Mouse (Mus musculus): ENCODE data around the gene Samd4.

Gene Samd4

DNA sequence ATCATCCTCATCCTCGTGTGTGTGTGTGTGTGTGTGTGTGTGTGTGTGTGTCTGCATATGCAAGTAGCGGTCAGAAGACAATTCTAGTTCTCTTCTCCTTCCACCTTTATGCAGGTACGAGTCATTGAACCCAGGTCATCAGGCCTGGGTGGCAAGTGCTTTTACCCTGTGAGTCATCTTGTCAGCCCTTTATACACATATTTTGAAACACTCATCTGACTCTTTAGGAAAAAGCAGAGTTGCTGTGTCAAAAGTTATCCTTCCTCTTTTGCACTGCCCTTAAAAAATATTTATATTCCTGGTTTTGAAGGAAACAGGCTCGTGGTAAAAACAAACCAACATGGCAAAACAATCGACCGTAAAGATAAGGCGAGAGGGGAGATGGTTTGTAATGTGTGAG is 29.8 kb downstream of the Samd4 start:
- DNase-seq = no peak

DNA sequence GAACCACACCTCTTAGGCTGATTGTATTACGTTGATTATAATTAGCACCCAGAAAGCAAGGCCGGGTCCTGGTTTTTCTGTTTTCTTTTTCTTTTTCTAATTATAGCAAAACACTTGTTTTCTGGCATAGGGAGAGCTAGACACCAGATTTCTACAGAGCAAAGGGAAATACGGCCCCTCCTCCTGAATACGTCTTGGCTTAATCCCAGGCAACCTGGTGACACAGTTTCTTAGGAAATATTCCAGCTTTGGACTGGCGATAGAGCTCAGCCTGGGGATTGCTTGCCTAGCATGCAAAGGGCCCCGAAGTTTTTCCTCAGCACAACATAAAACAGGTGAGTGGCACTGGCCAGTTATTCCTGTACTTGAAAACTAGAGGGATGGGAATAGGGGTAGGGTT is 31.7 kb downstream of the Samd4 start:
- no peak for DNase-seq

DNA sequence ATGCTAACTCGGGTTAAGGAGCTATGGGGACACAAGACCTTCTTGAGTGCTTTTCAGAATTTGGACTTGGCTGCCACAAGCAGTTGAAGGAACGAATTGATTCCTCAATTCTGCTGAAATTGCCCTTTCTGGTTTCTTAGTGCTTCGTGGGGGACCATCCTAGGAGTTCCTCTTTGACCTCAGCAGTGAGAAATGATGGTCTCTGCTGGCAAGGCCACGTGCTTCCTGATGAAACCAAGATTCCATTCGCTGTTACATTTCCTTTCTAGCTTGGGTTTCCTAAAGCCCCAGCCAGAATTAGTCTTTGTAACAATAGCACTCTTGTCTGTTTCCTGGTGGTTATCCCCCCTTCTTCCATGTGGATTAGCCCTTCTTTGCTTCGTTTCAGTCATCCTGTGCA is 32.9 kb downstream of the Samd4 start:
- peak; percentile 20 for DNase-seq

DNA sequence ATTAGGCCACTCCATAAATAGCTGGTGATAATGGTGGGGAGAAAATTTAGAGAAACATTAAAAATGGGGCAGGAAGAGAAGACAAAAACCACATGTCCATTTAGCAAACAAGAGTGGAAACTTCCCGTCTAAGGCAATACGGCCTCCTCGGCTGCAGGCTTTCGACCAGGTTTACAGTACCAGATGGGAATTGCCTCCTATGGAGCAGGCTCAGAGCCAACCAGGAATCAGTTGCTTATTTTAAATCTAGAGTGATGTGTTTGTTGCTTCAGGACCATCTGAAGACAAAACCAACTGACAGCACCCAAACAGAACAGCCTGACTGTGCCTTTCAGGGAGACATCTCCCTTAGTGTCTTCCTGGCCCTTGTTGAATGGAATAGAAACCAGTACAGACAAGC is 33.9 kb downstream of the Samd4 start:
- no peak for DNase-seq

DNA sequence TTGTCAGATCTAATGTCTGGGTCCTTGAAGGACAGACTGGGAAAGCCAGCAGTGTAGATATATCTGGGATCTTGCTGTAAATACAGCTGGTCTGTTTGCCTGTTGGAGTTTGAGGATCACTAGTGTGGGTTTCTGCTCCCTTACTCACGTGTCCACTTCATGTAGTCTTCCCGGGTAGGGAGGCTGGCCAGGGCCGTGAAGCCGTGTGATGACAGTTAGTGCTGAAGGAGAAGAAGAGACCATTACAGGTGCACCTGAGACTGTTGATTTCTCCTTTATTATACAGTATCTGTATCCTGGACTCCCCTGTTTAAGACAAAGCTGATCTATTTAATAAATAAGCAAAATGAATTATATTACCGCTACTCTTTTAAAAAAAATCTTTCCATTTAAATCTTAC is 34.5 kb downstream of the Samd4 start:
- no peak for DNase-seq

DNA sequence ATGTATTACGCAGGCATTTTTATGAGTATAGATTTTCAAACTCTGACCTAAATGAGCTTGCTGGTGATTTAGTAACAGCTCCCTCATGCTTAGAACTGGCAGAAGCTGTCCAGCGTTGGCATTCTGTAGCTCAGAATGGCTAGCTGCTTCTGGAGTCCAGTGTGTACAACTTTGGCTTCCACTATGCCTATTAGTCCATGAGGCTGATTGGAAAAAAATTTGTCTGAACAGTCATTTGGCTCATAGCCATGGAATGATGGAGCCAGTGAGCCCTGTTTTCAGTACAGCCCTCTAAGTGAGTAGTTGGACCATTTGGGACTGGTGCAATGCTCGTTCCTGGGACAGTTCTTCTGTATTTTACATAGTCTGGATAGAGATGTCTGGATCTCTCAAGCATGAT is 34.9 kb downstream of the Samd4 start:
- no peak for DNase-seq

DNA sequence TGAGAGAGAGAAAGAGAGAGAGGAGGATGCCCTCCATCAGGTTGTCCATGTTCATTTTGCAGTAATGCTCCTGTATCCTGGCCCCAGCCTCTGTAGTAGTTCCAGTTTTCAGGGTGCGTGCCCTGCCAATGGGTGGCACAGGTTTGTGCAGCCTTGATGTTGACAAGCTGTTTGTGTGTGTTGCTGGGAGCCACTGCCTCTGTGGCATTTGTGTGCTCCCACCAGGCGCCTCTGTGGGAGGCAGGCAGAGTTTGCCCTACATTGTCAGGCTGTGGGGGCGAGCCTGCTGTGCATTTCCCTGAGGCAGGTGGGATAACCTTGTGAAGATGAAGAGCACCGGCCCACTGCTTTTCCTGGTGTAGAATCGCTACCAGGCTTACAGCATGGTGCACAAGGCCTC is 37.8 kb downstream of the Samd4 start:
- no peak for DNase-seq

DNA sequence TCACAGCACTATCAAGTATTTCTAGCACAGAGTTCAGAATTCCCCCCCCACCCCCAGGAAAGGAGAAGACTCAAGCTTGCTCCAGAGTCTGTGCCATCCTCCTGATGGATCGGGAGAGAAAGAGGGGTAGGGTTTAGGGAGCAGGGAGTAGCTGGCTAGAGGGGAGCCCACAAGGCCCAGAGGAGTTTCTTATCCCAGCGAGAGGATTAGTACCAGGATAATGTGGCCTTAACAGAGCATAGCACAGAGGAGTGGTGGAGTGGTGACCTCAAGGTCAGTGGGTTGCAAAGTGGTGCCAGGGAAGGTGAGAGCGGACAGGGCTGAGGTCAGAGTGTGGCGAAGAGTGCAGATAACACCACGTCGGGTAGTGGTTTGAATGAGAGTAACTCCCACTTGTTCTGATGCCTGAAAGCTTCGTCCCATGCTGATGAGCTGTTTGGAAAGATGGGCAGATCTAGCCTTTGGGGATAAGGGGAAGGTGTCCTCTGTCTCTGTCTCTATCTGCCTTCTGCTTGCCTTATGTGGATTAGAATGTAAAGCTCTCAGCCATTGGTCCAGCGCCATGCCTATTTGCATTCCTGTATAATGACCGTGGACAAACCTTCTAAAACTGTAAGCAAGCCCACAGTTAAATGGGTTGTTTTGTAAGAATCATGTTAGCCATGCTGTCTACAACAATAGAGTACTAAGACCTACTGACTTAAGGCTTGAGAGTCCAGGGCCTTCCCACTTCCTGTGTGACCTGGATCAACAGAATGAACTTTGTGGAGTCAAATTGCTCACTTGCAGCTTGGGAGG is 38.7 kb downstream of the Samd4 start:
- DNase-seq = no peak

DNA sequence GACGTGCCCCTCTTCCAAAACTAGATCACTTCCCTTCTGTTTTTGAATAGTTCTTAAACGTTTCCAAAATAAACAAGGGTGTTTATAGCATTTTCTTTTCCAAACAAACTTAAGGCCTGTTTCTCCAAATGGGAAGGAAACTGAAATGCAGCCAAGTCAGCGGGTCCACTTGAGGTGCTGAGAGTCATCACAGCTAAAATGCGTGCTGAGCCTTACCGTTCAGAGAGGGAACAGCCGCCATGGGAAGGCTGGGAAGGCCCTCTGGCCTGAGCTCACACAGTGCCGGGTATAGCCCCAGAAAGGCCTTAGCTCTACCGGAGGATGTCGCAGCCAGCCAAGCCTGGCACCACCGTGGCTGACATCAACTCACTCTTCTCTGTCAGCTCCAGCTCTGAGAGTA is 41.3 kb downstream of the Samd4 start:
- peak; percentile 24 for DNase-seq

DNA sequence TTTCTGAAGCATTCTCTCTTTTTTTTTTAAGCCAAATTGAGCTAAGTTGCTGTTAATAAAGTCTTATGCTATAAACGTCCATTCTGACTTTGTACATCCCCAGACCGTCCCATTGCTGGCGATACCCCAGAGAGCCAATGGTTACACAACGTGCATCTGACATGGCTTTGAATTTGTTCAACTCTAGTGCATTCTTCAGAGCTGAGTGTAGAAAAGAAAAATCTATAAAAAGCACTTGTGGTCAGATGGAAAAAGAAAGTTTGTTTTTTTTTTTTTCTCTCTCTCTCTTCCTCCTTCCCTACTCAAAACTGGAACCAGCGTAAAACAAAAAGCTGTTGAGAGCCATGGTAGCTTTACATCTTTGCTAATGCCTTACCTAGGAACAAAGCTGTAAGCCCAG is 41.8 kb downstream of the Samd4 start:
- DNase-seq = no peak

DNA sequence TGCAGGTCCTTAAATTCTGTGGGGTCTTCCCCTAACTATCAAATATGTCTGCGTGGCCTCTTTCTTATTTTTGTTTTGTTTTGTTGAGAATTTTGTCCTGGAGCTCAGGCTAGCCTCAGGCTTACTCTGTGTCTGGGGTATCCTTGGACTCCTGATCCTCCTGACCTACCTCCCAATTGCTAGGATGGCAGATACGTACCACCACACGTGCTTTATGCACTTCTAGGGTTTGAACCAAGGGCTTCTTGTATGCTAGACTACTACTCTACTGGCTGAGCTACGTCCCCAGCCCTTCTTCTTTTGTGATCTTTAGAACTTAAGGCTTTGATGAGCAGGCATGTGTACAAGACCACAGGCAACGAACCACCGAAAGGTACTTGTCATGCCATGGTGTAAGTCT is 45.9 kb downstream of the Samd4 start:
- no peak for DNase-seq

DNA sequence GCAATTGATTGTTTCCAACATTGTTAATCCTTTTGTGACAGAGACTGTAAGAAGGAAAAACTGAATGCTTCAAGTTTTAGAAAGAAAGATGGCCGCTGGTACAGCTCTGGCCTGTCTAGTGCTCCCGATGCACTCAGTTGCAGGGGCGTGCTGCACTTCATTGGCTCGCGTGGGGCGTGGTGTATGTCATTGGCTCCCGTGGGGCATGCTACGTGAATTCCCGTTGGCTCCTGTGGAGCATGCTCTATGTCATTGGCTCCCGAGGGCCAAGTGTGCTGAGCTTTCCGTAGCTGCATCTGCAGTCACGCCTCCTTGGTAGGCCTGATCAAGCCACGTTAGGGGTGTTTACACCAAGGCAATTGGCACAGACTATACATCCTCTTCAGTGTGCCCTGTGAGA is 49.5 kb downstream of the Samd4 start:
- no peak for DNase-seq

DNA sequence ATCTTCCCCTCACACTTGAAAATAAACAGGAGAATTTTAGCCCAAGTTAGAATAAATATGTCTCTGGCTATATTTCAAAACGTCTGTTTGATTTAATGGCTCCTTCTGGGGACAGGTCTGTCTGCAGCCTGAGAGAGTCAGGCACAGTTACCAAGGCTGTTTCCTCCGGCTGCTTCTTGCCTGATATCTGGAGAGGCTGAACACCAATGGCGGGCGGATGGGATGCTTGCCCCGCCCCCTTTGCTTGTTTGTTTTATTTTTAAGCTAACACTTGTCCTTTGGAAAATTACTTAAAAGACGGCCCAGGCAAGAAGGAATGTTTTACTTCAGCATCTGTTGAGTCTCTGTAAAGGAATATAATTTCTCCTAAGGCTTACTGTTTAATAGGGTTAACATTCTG is 50.1 kb downstream of the Samd4 start:
- peak; percentile 44 for DNase-seq

DNA sequence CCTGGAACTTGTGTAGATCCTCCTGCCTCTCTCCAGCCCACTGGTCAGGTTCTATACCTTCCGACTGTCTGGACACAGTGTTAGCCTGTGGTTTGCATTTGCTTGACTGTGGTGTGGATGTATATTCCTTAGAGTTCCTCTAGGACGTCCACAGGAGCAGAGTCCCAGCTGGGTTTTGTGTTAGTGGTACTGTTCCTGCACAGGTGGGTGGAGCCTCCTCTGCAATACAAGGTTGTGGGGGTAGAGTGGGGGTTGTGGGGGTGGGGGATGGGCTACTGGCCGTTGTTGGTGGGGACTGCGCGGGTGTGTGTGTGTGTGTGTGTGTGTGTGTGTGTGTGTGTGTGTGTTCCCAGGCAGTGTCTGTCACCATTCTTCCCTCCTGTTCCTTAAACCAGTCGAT is 58.4 kb downstream of the Samd4 start:
- no peak for DNase-seq

DNA sequence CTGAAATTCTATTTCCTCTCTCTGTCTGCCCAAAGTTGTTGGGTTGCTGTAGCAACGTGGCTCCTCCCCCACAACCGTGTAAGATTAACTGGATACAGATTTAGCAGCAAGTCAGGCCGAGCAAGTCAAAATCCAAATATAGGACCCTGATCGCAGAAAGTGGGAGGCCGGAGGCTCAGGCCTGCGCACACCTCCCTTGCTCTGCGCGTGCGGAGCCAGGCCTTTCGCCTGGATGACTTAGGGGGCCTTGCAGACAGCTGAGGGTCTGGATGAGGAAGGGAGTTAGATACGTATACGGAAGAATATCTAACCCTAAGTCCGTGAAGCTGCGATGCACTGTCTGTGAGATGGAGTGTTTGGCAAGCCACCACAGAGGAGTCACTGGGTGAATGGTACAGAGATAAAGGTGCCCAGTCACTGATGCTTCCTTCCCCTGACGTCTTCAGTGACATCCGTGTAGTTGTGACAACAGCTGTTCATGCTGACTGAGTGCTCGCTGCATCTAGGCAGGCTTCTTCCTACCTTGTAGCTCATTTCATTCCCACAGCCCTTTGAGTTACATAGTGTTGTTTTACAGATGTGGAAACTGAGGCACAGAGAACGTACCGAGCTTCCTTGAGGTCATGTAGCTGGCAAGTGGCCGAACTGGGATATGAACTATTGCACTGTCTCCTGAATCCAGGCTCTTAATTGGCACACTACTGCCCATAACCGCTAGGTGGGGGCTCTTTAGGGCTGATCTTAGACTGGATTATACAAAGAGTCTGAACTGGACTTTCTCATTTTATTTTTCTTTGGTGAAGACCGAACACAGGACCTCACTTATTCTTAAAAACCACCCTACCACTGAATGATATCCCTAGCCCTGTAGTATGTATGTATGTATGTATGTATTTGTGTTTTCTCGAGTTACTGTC is 59.5 kb downstream of the Samd4 start:
- no peak for DNase-seq

DNA sequence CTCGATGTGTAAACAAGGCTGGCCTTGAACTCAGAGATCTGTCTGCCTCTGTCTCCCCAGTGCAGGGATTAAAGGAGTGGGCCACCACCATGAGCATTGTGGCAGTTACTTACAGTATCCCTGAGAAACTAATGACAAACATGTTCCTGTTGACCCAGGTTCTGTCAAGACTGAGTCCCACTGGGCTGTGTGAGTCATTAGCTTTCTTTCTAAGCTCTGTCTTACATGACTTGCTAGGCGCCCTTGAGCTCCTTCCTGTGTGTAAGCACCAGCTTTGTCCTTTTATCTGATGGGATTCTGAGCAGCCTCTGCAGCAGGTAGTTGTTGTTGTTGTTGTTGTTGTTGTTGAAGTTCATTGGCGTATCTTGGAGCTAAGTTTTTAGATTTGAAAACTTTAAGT is 61.8 kb downstream of the Samd4 start:
- no peak for DNase-seq

DNA sequence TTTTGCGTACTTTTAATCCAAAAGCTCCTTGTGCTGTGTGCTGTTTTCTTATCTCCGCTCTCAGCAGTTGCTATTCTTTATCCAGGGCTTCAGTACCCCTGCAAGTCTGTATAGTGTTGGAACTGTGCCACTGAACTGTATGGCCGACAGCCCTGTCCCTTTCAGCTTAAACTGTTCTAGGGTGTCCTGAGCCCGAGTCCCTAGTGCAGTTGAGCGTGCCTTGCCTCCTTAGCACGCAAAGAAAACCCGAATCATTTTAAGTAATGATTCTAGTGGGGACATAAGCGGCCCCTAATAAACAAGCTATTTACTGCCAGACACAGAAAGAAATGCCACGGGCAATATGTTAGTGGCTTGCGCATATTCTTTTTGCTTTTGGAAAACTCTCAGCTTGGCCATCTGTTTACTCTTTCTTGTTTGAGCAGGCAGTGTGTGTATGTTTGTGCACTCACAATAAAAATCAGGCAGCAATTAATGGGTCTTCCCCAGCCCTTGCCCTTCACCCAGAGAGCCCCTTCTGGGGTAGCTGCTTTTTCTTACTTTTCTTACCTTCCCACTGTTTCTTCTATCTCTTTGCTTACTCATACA is 63.3 kb downstream of the Samd4 start:
- DNase-seq = no peak

DNA sequence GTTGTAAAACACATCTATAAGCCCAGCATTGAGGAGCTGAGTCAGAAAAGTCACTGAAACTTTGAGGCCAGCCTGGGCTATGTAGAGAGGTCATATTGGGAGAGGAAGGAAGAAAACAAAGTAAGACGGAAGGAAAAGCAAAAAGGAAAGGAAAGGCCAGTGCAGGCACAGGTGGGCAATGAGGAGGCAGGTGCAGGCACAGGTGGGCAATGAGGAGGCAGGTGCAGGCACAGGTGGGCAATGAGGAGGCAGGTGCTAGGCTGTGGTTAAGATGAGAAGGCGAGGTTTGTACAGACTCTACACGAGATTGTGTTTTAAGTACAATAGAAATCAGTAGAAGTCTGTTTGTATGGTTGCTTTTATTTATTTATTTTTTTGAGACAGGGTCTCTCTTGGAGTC is 65.0 kb downstream of the Samd4 start:
- DNase-seq = no peak

DNA sequence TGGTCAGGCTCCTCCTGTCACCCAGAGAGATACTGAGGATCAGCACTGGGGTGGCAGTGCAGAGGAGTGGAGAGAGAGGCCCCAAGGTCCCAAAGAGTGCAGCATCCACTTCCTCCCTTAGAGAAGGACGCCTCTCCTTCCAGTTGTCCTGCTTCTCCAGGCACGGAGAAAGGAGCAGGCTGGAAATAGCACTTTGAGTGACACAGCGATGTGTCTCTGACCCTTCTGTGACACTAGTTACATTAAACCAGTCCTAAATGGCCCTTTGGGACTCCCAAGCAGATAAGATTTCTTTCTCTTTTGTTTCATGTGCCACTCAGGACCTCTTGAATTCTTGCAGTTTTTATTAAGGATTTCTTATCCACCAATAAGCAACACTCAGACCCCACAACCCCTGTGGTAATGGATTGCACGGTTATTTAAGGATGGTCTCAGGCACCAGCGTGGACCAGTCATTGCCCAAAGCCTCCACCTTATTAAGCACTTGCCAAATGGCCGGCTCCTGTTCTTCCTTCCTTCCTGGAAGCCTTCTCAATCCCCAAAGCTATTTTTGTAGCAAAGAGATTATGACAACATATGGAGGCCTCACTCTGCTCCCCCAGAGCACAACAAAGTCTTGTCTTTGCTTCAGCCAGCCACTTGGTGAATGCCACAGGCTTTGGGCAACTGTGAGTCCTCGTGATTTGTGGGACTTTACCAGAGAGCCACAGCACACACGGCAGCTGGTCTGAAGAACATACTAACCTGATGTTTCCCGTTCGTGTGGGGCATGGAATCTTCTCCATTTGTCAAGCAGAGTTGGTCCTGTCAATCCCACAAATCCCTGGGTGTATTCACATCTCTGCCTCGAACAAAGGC is 68.1 kb downstream of the Samd4 start:
- DNase-seq = no peak

DNA sequence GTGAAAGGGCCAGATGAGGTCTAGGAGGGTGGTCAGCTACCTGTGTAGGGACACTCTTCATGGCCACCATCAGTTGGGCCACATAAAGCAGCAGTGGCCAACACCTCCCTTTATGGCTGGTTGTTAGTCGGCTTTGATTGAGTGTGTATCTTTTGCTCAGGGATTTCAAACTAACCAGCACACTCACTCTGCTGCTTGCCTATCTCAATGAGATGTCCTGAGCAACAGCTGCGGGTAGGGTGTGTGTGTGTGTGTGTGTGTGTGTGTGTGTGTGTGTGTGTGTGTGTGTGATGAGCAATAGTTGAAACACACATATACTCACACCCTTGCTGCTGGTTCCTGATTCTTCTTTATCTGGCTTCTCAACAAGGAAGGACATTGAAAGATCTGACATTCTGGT is 69.6 kb downstream of the Samd4 start:
- no peak for DNase-seq

DNA sequence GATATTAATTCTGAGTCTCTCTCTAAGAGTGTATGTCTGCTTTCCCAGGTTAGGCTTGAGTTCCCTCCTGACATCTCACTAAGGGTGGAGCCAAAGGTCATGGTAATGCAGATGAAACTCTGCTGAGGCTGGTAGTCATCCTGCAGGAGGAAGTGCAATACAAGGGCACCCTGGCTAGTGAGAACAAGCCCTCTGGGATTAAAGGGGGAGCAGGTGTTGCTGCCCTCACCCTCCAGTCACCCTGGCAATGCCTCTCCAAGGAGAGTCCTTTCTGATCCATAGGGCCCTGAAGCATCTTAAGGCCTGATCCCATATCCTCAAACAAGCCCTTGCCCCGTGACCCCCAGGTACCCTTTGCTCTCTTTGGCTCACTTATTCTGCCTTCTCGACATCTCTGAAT is 72.5 kb downstream of the Samd4 start:
- no peak for DNase-seq

DNA sequence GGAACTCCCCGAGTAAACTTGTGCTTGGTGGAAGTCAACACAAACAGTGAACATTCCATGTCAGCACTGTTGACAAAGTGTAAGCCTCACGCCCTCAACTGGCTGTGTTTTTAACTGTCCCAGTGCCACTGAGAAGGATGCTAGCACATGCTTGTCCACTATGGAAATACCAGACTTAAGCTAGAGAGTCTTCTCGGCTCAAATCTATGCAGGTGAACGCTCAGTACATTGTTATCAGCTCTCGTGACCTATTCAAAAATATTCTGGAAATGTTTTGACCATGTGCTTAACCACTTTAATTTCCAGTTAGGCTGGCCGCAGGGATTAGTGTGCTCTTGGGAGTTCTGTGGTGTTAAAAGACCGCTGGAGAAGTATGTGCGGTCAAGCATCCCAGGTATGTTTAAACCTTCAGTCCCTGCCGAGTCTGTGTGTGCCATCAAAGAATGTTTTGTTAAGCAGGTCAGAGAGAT is 73.0 kb downstream of the Samd4 start:
- no peak for DNase-seq

DNA sequence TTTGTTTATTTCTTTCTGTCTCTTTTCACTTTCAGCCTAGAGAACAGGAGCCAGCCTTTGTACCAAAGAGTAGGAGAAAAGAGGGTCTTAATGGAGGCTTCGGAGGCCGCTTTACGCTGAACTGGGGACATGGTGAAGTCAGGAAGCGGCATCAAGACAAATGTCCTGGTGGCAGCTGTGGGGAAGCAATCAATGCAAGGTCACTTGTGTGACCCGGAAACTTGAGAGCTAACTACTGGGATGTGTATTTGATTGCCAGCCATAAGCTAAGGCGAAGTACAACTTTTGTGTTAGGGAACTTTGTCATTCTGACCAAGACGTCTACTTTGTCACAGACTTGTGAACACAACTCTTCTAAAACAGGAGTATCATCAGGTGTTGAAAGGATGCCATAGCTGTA is 73.5 kb downstream of the Samd4 start:
- no peak for DNase-seq
